Mouse (Mus musculus) embryonic fibroblast, embryonic 13.5 days (primary cell): ENCODE results near the gene St3gal3.

Source experiments
- CTCF ChIP-seq: IDR thresholded peaks from 2 replicates; pipeline ENCODE4 v1.5.1; 2011; ENCODE audit warnings: mild to moderate bottlenecking, control low read depth, low read length, moderate library complexity, borderline replicate concordance; ENCODE audit not compliant: insufficient read depth
- POLR2A ChIP-seq: IDR thresholded peaks from 2 replicates; pipeline ENCODE4 v1.6.1; 2011; ENCODE audit warnings: low read depth, mild to moderate bottlenecking, control low read depth, low read length, moderate library complexity

GRCm38 (mm10) chr4:117912131-117912561 is 222.6 kb downstream of the St3gal3 start:
- TF ChIP-seq CTCF (no peak), POLR2A (no peak)
